Mouse (Mus musculus): Measurements from ENCODE around the gene Polq. TPM values are rescaled to one million over a fixed set of nuclear protein-coding genes. Genes with fewer than 3 reads are reported as not detected.
A peak's percentile ranks its signal among the peaks of the same experiment; 100 is the strongest.
"Not testable (repeated sequence)": the region's sequence is repeated elsewhere in the genome, so short reads cannot be mapped to it uniquely, and the experiment has no call there.

Gene Polq
- polyA plus RNA-seq, 1 experiment from 2014 or later = 6.3 TPM

- Histone ChIP-seq H3K4me1 (ENCODE audit: insufficient read depth, low read length) (no peaks in the 10 kb centered on the region), H3K9me3 (ENCODE audit: low read length) (no peaks in the 10 kb centered on the region), H3K4me2 (replicated peaks; ENCODE audit: low read depth, low read length) (no peak overlapping the region), H3K4me3 (ENCODE audit: low read length) (no peak overlapping the region), H3K9ac (replicated peaks; ENCODE audit: low read length) (no peak overlapping the region), H3K27ac (ENCODE audit: low read length) (no peak overlapping the region), H3K27me3 (ENCODE audit: insufficient read depth, low read length) (no peaks in the 10 kb centered on the region), H3K36me3 (ENCODE audit: insufficient read depth, low read length) (0 out of 2 replicates have a peak, but pooled peaks cover 9% of the 10 kb centered on the region)
- 79% methylated on average over 5 of the region's 5 CpGs for whole genome bisulfite sequencing
- no peak for ATAC-seq (ENCODE audit: low FRiP score, low TSS enrichment)
Observed at GRCm38 (mm10) chr16:37072354-37072753, 60.8 kb downstream of the Polq start.

GRCm38 (mm10) chr16:37089648-37090047 is 78.1 kb downstream of the Polq start:
- Histone ChIP-seq H3K9me3 (ENCODE audit: low read length) (0 out of 2 replicates have a peak, but pooled peaks cover 2% of the 10 kb centered on the region), H3K36me3 (ENCODE audit: insufficient read depth, low read length) (peaks cover 25% of the 10 kb centered on the region), H3K4me1 (ENCODE audit: insufficient read depth, low read length) (no peaks in the 10 kb centered on the region), H3K4me2 (replicated peaks; ENCODE audit: low read depth, low read length) (no peak overlapping the region), H3K9ac (replicated peaks; ENCODE audit: low read length) (no peak overlapping the region), H3K4me3 (ENCODE audit: low read length) (no peak overlapping the region), H3K27me3 (ENCODE audit: insufficient read depth, low read length) (no peaks in the 10 kb centered on the region), H3K27ac (ENCODE audit: low read length) (peak overlapping the region; percentile 70; the same call in 1 of the 2 replicates)
- ATAC-seq (ENCODE audit: low FRiP score, low TSS enrichment) = peak; percentile 55
- 60% methylated on average over 1 of the region's 1 CpGs for WGBS

- Histone ChIP-seq H3K4me3 (ENCODE audit: low read length) (no peak overlapping the region), H3K27me3 (ENCODE audit: insufficient read depth, low read length) (no peaks in the 10 kb centered on the region), H3K9me3 (ENCODE audit: low read length) (no peaks in the 10 kb centered on the region), H3K36me3 (ENCODE audit: insufficient read depth, low read length) (peaks cover 10% of the 10 kb centered on the region), H3K4me1 (ENCODE audit: insufficient read depth, low read length) (no peaks in the 10 kb centered on the region), H3K27ac (ENCODE audit: low read length) (no peak overlapping the region), H3K9ac (replicated peaks; ENCODE audit: low read length) (no peak overlapping the region), H3K4me2 (replicated peaks; ENCODE audit: low read depth, low read length) (no peak overlapping the region)
- ATAC-seq (ENCODE audit: low FRiP score, low TSS enrichment) = 0 out of 2 replicates have a peak, but pooled peaks have one; percentile 42
- WGBS = 87% methylated on average over 4 of the region's 4 CpGs
Observed at GRCm38 (mm10) chr16:37094169-37094833, 82.7 kb downstream of the Polq start.

GRCm38 (mm10) chr16:37108763-37109162 is 97.2 kb downstream of the Polq start:
- WGBS = 12% methylated on average over 5 of the region's 5 CpGs
- H3K4me1 ChIP-seq (ENCODE audit: insufficient read depth, low read length) = no peaks in the 10 kb centered on the region
- no peak for ATAC-seq (ENCODE audit: low FRiP score, low TSS enrichment)
- no peaks in the 10 kb centered on the region for H3K9me3 ChIP-seq (ENCODE audit: low read length)
- no peak overlapping the region for H3K27ac ChIP-seq (ENCODE audit: low read length)
- H3K4me2 ChIP-seq (replicated peaks; ENCODE audit: low read depth, low read length) = no peak overlapping the region
- no peak overlapping the region for H3K9ac ChIP-seq (replicated peaks; ENCODE audit: low read length)
- no peak overlapping the region for H3K4me3 ChIP-seq (ENCODE audit: low read length)
- no peaks in the 10 kb centered on the region for H3K27me3 ChIP-seq (ENCODE audit: insufficient read depth, low read length)
- H3K36me3 ChIP-seq (ENCODE audit: insufficient read depth, low read length) = no peaks in the 10 kb centered on the region

GRCm38 (mm10) chr16:37109285-37109684 is 97.7 kb downstream of the Polq start:
- WGBS = 28% methylated on average over 3 of the region's 3 CpGs

GRCm38 (mm10) chr16:37125190-37125589 is 113.6 kb downstream of the Polq start:
- not testable (repeated sequence) for H3K36me3 ChIP-seq (ENCODE audit: insufficient read depth, low read length); H3K27me3 ChIP-seq (ENCODE audit: insufficient read depth, low read length); H3K27ac ChIP-seq (ENCODE audit: low read length); H3K9me3 ChIP-seq (ENCODE audit: low read length); H3K4me1 ChIP-seq (ENCODE audit: insufficient read depth, low read length); H3K4me3 ChIP-seq (ENCODE audit: low read length); H3K9ac ChIP-seq (replicated peaks; ENCODE audit: low read length); H3K4me2 ChIP-seq (replicated peaks; ENCODE audit: low read depth, low read length); ATAC-seq (ENCODE audit: low FRiP score, low TSS enrichment)
- WGBS = 73% methylated on average over 1 of the region's 1 CpGs

More at GRCm38 (mm10) chr16:37109285-37109684, 97.7 kb downstream of the Polq start:
- ATAC-seq (ENCODE audit: low FRiP score, low TSS enrichment) = peak; percentile 95
- Histone ChIP-seq H3K36me3 (ENCODE audit: insufficient read depth, low read length) (no peaks in the 10 kb centered on the region), H3K4me1 (ENCODE audit: insufficient read depth, low read length) (no peaks in the 10 kb centered on the region), H3K27ac (ENCODE audit: low read length) (no peak overlapping the region), H3K9me3 (ENCODE audit: low read length) (no peaks in the 10 kb centered on the region), H3K27me3 (ENCODE audit: insufficient read depth, low read length) (no peaks in the 10 kb centered on the region), H3K4me3 (ENCODE audit: low read length) (no peak overlapping the region), H3K9ac (replicated peaks; ENCODE audit: low read length) (no peak overlapping the region), H3K4me2 (replicated peaks; ENCODE audit: low read depth, low read length) (no peak overlapping the region)

Other genes with a start within 250 kb of the Polq start
- gene Slc15a2, start 226.8 kb upstream of the Polq start, polyA plus RNA-seq (2015; fragmentation: Nextera tagmentation; extraction: Ambion mirVana) = 21.7 and 28.5 TPM in 2 replicates
- 33.8 TPM in 2 replicates for gene Iqcb1, start 183.4 kb upstream of the Polq start, polyA plus RNA-seq (2015; fragmentation: Nextera tagmentation; extraction: Ambion mirVana)
- 9.8 and 11.6 TPM in 2 replicates for gene Eaf2, start 136.8 kb upstream of the Polq start, polyA plus RNA-seq (2015; fragmentation: Nextera tagmentation; extraction: Ambion mirVana)
- gene Golgb1, start 136.6 kb upstream of the Polq start, polyA plus RNA-seq (2015; fragmentation: Nextera tagmentation; extraction: Ambion mirVana) = 97.0 and 106 TPM in 2 replicates
- 5.7 TPM in 2 replicates for gene Hcls1, start 76.8 kb upstream of the Polq start, polyA plus RNA-seq (2015; fragmentation: Nextera tagmentation; extraction: Ambion mirVana)
- 1.6 and 2.2 TPM in 2 replicates for gene Fbxo40, start 21.3 kb upstream of the Polq start, polyA plus RNA-seq (2015; fragmentation: Nextera tagmentation; extraction: Ambion mirVana)

Measured in kidney, embryonic 16.5 days (tissue).